Mouse (Mus musculus) CD4-positive, CD25-positive, alpha-beta regulatory T cell, adult 4 months (primary cell): ENCODE measurements around the gene Raver2. TPM values are rescaled to one million over a fixed set of nuclear protein-coding genes. Genes with fewer than 3 reads are reported as not detected.

Experiments
- ATAC-seq: one replicate; pipeline ENCODE4 v1.8.0; 2017
- polyA plus RNA-seq, 2 experiments: library from polyadenylated mRNA; unstranded; fragments of 100-300 nt; shearing (Covaris generic); gene quantifications; one replicate each; pipeline ENCODE4 v1.2.1; 2017

Raver2 gene
- polyA plus RNA-seq, 2 experiments from 2014 or later: 3.3 to 4.6 TPM

- ATAC-seq: no peak
Observed at GRCm38 (mm10) chr4:101121002-101121401, 52.2 kb downstream of the Raver2 start.

GRCm38 (mm10) chr4:101135013-101135412 lies 66.2 kb downstream of the Raver2 start:
- no peak for ATAC-seq

DNA sequence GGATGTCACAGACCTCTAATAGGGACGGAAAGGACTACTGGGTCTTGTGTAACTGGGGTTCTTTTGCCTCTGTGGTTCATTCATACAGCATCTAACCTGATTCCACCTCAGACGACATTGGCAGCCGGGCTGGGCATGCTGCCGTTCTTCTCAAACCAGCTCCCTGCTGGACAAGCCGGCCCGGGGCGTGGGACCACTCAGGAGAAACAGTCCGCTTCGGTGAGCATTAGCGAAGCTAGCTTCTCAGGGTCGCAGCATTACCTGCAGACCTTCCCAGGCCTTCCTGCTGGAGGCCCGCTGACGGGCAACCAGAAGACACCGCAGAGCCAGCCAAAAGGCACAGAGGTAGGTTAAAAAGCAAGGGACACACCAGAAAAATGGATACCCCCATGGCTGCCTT lies 67.1 kb downstream of the Raver2 start:
- no peak for ATAC-seq

- no peak for ATAC-seq
Observed at GRCm38 (mm10) chr4:101137975-101138374, 69.2 kb downstream of the Raver2 start.

DNA sequence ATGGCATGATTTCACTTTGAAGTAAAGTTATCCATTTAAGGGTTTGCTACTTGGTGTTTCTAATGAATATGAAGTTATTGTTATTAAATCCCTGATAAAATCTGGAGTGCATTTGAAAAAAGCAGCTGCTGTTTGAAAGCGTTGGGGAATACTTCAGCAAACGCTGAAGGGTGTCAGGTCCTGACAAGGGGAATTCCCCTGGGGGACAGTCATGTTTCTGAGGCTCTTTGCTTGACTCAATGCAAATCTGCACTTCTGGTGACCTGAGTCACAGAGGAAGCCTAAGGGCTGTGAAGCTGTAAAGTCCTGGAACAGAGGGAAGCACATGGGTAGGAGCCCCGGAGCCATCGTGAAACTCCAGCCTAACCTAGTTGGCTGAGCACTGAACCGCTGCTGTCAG lies 73.0 kb downstream of the Raver2 start:
- ATAC-seq: peak; percentile 53

DNA sequence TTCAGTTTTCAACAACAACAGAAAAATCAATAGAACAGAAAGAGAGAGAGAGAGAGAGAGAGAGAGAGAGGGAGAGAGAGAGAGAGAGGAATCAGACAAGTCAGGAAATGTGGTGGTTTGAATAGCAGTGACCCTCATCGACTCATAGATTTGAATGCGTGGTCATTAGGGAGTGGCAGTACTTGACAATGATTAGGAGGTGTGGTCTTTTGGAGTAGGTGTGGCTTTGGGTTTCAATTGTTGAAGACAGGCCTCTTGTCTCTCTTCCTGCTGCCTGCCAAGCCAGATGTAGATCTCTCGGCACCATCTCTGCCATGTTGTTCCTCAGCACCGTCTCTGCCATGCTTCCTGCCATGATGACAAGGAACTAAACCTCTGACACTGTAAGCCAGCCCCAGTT lies 75.1 kb downstream of the Raver2 start:
- ATAC-seq: no peak

- no peak for ATAC-seq
Observed at GRCm38 (mm10) chr4:101144361-101144760, 75.6 kb downstream of the Raver2 start.

DNA sequence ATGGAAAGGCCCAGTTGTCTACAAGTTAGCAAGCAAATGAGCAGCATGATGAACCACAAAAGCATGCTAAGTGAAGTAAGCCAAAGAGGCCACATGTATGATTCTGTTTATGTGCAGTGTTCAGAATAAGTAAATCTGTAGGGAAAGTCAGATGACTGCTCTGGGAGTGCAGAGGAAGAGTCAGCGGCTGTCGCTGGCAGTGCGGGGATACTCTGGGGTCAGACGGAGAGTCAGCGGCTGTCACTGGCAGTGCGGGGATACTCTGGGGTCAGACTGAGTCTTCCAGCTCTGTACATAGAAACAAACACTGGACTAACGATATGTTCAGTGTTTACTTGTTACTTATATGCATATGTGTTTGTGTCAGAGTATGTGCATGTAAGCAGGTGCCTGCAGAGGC lies 76.0 kb downstream of the Raver2 start:
- ATAC-seq: no peak

DNA sequence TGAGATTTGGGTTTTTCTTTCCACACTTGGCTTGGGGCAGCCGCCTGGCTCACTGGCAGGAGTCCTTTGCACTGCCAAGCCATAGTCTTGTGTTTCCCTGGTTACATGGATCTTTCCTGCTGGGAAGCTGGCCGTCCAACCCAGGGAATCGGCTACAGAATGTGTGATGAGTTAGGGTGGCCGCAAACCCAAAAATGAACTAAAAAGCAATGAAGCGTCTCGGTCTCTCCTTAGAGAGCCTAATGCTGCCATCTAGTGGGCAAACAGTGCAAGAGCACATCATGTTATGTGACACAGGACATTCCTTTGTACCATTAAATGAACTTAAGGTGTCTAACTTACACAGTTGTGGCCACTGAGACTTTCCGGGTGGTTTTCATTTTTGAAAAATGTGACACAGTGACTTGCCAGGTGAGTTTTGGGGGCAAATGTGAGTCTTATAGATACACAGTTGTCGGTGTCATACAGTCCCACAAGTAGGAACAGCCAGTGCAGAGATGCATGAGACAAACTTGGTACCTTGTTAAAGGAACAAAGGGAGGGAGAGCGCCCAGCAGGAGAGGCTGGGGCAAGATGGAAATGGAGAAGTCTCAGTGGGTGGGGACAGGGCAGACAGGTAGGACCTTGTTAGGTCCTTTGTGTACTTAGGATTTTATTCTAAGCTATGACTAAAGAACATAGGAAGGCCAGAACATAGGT lies 77.4 kb downstream of the Raver2 start:
- peak; percentile 64 for ATAC-seq

GRCm38 (mm10) chr4:101146891-101147655 lies 78.3 kb downstream of the Raver2 start:
- ATAC-seq: peak; percentile 31

GRCm38 (mm10) chr4:101155541-101155940 lies 86.8 kb downstream of the Raver2 start:
- ATAC-seq: no peak

DNA sequence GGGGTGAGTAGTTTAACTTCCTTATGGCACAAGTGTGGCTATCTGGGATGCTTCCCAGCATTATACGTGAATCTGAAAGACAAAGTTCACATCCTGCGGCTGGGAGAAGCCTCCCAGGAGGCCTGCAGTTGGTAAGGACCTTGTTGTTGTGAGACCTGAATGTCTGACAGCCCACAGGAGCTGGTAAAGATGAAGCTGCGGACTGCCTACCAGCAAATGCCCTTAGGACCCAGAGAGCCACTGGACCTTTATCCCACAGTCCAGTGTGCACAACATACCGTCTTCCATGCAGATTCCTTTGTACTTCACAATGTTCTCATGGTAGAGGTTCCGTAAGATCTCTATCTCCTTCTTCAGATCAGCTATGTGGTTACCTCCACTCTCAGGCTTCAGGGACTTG lies 88.7 kb downstream of the Raver2 start:
- no peak for ATAC-seq

DNA sequence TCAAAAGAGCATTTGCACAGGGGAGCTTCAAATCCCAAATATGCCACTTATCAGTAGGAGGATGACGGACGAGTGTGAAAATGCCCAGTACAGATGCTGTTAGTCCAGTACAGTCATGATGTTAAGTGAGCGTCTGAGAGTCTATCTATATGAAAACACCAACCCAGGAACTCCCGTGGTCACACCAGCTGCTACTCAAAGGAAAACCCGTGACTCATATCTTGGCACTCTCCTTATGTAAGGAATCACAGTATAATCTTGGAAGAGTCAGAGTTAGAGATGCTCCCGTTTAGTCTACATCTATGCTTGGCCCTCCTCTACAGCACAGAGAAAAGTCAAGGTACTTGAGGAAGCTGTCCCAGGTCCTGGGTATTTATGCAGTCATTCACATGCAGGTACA lies 89.5 kb downstream of the Raver2 start:
- no peak for ATAC-seq

DNA sequence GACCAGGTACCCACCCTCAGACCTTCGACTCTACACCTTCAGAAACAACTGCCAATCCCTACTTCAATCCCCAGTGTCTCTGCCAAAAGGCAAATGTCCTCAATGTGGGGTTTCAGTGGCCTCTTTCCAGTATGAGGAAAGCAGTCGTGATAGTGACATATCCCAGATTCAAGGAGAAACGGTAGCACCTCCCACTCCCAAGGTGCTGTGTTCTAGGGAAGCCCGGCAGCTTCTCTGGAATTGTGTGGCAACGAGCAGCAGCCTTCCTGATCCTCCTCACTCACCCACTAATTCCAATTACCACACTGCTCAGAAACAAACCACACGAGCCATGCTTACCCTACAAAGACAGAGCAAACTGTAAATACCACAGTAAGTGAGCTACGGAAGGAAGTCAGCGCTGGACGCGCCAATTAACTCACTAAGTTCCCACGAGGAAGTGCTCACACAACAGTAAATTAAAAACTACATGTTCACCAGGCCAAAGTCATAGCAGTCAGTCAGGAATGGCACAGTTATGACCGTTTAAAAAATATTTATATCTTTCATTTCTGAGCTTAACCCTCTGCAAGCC lies 90.5 kb downstream of the Raver2 start:
- no peak for ATAC-seq

GRCm38 (mm10) chr4:101160821-101161220 lies 92.0 kb downstream of the Raver2 start:
- ATAC-seq: no peak

- no peak for ATAC-seq
Observed at GRCm38 (mm10) chr4:101164189-101164588, 95.4 kb downstream of the Raver2 start.

DNA sequence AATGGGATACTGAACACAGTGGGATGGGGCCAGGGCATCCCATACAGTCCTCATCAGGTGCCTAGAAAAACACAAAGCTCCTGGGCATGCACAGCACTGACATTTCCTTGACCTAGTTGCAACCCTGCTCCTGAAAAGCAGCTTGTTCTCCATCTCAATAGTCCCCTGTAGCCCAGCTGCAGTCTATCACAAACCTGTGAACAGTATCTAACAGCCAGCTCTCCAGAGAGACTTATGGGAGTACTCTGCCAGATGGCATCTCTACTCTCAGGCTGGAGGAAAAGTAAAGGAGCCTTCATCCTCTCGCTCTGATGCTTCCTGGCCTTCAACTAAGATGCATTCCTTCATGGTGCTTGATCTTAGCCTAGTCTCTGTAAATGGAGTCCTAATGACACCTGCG lies 95.9 kb downstream of the Raver2 start:
- no peak for ATAC-seq

DNA sequence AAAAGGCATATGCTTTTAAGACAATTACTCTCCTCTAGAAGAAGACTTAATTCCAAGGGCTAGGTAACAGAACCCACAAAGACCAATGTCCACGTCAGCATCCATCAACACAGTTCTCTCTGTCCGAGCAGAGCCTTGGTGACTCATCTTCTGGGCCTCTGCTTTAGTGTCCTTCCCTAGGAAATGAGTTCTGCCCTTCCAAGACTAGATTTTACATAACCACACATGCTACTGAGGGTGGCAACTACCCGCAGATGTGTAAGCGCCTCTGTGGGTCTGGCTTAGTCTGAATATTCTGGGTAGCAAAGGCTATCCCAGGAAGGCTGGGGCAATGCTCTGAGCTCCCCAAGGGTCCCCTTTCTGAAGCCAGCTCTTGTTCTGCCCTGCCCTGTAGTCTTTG lies 97.0 kb downstream of the Raver2 start:
- ATAC-seq: no peak

DNA sequence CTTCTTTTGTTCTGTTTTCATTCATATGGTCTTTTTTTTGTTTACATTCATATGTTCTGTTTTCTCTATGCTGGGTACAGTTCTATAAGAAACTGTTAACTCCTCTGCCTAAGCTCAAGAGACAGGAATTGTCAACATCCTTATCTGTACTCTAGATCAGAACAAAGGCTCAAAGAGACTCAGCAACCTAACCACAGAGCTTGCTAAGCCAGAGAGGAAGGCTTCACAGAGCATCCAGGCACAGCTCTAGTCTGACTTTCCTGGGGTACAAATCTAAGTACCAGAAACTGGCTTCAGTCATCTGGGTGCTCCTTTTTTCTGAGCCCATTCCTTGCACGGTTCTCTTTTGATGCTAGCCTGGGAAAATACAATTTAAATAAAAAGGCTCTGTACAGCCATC lies 99.0 kb downstream of the Raver2 start:
- peak; percentile 87 for ATAC-seq

DNA sequence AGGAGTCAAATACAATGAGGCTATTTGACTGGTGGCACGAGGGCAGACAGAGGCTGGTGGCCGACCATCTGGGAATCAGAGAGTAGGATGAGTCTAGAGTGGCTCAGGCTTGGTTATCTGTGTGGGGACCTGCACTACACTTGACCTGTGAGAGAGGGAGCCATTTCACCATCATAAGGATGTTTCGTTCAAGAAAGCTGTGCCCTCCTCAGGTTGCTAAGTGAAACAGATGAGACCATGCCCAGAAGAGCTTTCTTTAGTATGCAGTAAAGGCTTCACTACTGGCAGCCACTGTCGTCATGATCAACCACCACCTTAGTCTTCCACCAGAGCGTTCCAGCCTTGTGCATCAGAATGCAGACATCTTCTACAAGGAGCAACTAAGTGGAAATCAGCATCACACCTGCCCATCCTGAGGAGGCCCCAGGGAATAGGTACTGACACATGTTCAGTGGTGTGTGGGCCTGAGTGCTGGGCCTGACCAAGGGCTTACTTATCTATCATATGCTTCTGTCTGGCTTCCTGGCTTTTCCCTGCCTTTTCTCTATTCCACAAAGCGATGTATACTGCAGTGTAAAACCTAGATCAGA lies 99.5 kb downstream of the Raver2 start:
- ATAC-seq: peak; percentile 78

GRCm38 (mm10) chr4:101172738-101173137 lies 104.0 kb downstream of the Raver2 start:
- ATAC-seq: no peak

GRCm38 (mm10) chr4:101174916-101175625 lies 106.3 kb downstream of the Raver2 start:
- ATAC-seq: peak; percentile 76

- ATAC-seq: no peak
Observed at GRCm38 (mm10) chr4:101176123-101176522, 107.3 kb downstream of the Raver2 start.
